Mouse (Mus musculus) olfactory bulb, adult 2 months (tissue): Measurements from ENCODE around the gene Ube2e3. TPM values are rescaled to one million over a fixed set of nuclear protein-coding genes. Genes with fewer than 3 reads are reported as not detected.

Experiments
- H3K27ac ChIP-seq: fragments of 200-500 bp; 2 replicates; pipeline ENCODE4 v1.5.1; 2012; ENCODE audit warnings: low read depth, low read length; ENCODE audit not compliant: insufficient read depth
- H3K4me1 ChIP-seq: fragments of 200-500 bp; 2 replicates; pipeline ENCODE4 v1.6.1; 2012; ENCODE audit warnings: low read length; ENCODE audit not compliant: control insufficient read depth, insufficient read depth
- H3K4me3 ChIP-seq: fragments of 200-500 bp; 2 replicates; pipeline ENCODE4 v1.5.1; 2012; ENCODE audit warnings: mild to moderate bottlenecking, low read depth, low read length, moderate library complexity; ENCODE audit not compliant: insufficient read depth
- CTCF ChIP-seq: fragments of 200-500 bp; IDR thresholded peaks from 2 replicates; pipeline ENCODE4 v1.5.1; 2012; ENCODE audit warnings: low read depth, mild to moderate bottlenecking, low read length, moderate library complexity; ENCODE audit not compliant: insufficient read depth
- POLR2A ChIP-seq: fragments of 200-500 bp; IDR thresholded peaks from 2 replicates; pipeline ENCODE4 v1.6.1; 2012; ENCODE audit warnings: mild to moderate bottlenecking, low read depth, low read length, moderate library complexity; ENCODE audit not compliant: insufficient read depth
- WGBS: fragments of 180-500 bp; shearing (Covaris S2); methylation state at CpG from one replicate; pipeline ENCODE4 v1.1.7; 2018; 5-methylcytosine and 5-hydroxymethylcytosine counted together
- polyA plus RNA-seq: library from polyadenylated mRNA; stranded (reverse); fragments of >200 nt; gene quantifications from 2 replicates; pipeline ENCODE4 v1.2.4, GENCODE M21; 2012; ENCODE audit warnings: low replicate concordance; ENCODE audit not compliant: missing spikeins, insufficient read depth, insufficient read length

Gene Ube2e3
- polyA plus RNA-seq, 1 experiment = not detected

DNA sequence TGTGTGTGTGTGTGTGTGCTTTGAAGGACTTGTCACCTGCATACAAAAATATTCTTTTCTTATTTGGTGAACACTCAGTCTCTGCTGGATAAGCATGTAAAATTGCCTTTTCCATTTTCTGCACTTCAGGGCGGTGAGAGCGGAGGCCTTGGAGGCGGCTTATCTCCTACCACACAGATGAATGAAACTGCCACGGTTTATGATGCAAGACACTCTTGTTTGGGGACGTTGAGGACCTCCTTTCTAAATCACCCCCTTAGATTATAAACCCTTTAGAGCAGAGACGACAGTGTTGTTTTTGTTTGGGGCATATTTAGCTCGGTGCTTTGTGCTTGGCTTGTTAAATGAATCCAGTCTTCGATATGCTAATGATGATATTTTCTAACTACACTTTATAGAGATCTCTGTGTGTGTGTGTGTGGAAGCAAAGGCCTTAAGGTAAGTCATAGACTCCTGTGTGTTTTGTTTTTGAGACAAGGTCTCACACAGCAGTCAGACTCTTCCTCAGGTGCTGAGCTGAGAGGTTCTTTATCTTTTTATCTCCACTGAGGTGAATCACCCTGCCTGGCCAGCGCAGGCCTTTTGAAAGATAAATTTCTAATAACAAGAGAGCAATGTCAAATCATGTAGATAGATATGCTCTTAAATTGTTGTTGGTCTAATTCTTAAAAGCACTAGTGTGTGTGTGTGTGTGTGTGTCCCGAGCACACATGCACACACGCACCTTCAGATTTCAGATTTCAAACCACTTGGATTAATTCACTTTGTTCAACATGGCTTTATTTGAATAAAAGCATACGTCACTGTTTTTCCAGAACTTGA, 8.4 kb upstream of the Ube2e3 start:
- Histone ChIP-seq H3K4me3 (no peak overlapping the region), H3K27ac (no peak overlapping the region), H3K4me1 (no peaks in the 10 kb centered on the region)
- TF ChIP-seq CTCF = no peak
- TF ChIP-seq POLR2A = no peak
- WGBS = 76% methylated on average over 12 of the region's 12 CpGs

GRCm38 (mm10) chr2:78860088-78860372, 7.9 kb upstream of the Ube2e3 start:
- H3K4me1 ChIP-seq = no peaks in the 10 kb centered on the region
- whole genome bisulfite sequencing = 91% methylated on average over 3 of the region's 3 CpGs
- H3K4me3 ChIP-seq = no peak overlapping the region
- no peak overlapping the region for H3K27ac ChIP-seq
- TF ChIP-seq POLR2A (no peak), CTCF (no peak)

DNA sequence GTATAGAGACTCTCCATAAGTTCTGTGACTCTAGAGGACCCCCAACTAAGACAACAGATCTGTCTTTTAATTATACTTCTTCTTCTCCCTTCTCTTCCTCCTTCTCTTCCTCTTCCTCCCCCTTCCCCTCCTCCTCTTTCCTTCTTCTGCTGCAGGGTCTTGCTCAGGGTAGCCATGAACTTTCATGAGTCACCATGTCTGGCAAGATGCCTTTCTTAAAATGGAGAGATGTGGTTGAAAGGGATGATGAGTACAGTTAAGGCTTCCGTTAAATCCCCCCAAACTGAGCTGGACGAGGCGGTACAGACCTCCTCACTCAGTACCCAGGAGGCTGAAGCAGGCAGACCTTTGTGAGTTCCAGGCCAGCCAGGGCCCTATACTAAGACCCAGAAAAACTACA, 3.8 kb upstream of the Ube2e3 start:
- H3K4me1 ChIP-seq = no peaks in the 10 kb centered on the region; the same call in 1 of the 2 replicates
- no peak overlapping the region for H3K4me3 ChIP-seq
- WGBS = 96% methylated on average over 3 of the region's 3 CpGs
- H3K27ac ChIP-seq = no peak overlapping the region
- TF ChIP-seq POLR2A (no peak), CTCF (no peak)

GRCm38 (mm10) chr2:78864866-78865265, 3.1 kb upstream of the Ube2e3 start:
- H3K27ac ChIP-seq = no peak overlapping the region
- 89% methylated on average over 5 of the region's 5 CpGs for WGBS
- H3K4me3 ChIP-seq = no peak overlapping the region
- H3K4me1 ChIP-seq = no peaks in the 10 kb centered on the region; the same call in 1 of the 2 replicates
- TF ChIP-seq CTCF (no peak), POLR2A (no peak)

- TF ChIP-seq CTCF (no peak), POLR2A (no peak; the same call in 1 of the 2 replicates)
- Histone ChIP-seq H3K4me1 (no peaks in the 10 kb centered on the region; the same call in 1 of the 2 replicates), H3K27ac (peak overlapping the region; percentile 26), H3K4me3 (peak overlapping the region; percentile 69)
- 2% methylated on average over 37 of the region's 44 CpGs for WGBS
Observed at GRCm38 (mm10) chr2:78868511-78868854, 559 bp downstream of the Ube2e3 start.

DNA sequence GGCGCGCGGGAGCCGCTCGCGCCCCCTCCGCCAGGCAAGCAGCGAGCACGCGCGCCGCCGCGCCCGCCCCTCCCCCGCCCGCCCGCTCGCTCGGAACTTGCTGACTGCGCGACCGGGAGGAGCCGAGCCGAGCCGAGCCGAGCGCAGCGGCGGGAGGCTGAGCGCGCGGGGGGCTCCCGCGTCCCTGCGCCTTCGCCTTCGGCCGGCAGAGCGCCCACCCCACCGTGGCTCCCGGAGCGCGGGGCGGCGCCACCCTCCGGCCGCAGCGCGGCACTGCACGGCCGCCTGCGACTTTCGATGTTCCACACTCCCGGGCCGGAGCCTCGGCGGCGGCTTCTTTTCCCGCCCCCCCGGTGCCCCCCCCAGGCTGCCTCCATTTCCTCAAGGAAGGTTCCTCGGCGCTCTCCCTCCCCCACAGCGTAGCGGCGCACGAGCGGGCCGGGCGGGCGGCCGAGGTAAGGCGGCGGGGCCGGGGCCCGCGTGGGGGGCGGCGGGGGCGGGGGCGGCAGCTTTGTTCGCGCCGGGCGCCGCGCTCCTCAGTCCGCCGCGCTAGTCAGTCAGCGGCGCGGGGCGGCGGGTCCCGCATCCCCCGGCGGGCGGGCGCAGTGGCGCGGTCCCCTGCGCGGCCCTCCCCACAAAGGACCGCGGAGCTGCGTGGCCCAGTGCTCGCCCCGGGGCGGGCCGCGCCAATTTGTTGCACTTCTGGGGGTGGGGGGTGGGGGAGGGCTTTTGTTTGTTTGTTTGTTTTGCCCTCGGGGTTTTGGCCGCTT, 1.2 kb downstream of the Ube2e3 start:
- 3% methylated on average over 96 of the region's 114 CpGs for WGBS
- H3K4me3 ChIP-seq = peak overlapping the region; percentile 88
- H3K27ac ChIP-seq = peak overlapping the region; percentile 75; the same call in 1 of the 2 replicates
- TF ChIP-seq POLR2A = 0 out of 2 replicates have a peak, but pooled peaks have one; percentile 28
- peak; percentile 65 for TF ChIP-seq CTCF
- no peaks in the 10 kb centered on the region; the same call in 1 of the 2 replicates for H3K4me1 ChIP-seq

DNA sequence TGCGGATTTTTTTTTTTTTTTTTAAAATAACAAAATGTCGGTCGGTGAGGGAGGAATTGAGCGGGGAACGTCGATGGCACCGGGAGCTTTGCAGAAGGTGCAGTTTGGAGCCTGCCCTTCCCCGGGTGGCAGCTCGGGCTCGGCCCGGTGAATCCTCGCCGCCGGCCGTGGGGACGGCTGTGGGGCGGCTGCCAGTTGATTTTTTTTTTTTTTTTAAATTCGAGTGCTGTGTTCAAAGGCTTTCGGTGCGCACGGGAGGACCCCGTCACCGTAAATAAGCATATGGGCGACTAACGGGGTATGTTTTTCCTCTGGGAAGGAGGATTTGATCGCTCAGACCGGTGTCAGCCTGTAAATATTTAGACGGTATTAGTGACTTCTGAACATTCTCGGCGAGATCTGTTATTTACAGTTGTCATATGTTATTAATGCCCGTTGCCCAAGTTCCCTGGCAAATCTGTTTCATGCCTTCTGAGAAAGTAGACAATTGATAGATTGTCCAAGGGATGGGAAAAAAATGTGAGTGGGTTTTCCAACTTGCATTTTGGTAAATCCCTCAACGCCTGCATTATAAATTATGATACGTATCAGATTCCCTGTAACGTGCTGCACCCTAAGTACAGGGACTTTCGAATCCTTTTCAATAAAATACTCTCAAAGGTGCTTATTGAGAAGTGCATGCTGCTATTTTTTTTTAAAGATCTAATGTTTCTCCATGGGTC, 2.0 kb downstream of the Ube2e3 start:
- under 1% methylated on average over 35 of the region's 35 CpGs for WGBS
- peak overlapping the region; percentile 91 for H3K27ac ChIP-seq
- H3K4me3 ChIP-seq = peak overlapping the region; percentile 88
- TF ChIP-seq POLR2A = no peak
- no peak for TF ChIP-seq CTCF
- H3K4me1 ChIP-seq = no peaks in the 10 kb centered on the region; the same call in 1 of the 2 replicates

DNA sequence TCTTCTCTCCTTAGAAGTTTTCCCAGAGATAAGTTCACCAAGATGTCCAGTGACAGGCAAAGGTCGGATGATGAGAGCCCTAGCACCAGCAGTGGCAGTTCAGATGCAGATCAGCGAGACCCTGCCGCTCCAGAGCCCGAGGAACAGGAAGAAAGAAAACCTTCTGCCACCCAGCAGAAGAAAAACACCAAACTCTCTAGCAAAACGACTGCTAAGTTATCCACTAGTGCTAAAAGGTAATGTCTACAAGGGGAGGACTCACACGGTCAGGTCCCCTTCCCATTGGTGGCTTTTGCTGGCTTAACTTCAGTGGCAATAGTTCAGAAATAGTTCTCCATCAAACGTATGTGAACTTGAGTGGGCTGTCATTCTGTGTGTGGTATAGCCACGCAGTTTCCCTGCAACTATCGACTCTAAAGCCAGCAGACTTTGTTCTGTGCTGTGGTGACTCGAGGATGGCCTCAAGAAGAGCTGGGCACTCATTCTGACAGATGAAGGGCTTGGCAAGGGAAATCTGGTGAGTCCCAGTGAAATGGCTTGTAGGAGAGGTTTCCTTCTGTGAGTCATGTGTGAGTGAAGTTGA, 2.6 kb downstream of the Ube2e3 start:
- TF ChIP-seq POLR2A (no peak), CTCF (no peak)
- H3K27ac ChIP-seq = peak overlapping the region; percentile 91
- 8% methylated on average over 10 of the region's 10 CpGs for WGBS
- H3K4me3 ChIP-seq = peak overlapping the region; percentile 51
- H3K4me1 ChIP-seq = no peaks in the 10 kb centered on the region; the same call in 1 of the 2 replicates
